Mouse (Mus musculus) kidney, adult 9 months (tissue): Measurements from ENCODE around the gene Limch1.

ENCODE experiments used
- DNase-seq: peaks from one replicate; pipeline ENCODE4 v3.0.0; 2022

The Limch1 gene

DNA sequence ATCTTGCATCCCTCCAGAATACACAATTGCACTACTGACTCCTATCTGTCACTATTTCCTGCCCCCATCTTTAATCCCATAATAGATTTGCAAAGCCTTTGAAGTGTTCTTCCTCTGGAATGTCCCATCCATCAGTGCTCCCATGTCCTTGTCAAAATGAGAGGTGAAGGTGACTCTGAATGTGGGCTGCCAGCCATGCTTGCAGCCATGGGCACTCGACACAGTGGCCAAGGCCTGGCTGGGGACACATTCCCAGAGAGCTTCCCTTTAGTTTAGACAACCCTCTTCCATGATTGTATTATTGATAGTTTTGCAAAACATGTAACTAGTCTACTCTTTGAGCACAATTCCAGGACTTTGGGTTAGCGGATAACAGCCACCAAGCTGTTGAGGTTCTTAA, 96.3 kb downstream of the Limch1 start:
- no peak for DNase-seq

DNA sequence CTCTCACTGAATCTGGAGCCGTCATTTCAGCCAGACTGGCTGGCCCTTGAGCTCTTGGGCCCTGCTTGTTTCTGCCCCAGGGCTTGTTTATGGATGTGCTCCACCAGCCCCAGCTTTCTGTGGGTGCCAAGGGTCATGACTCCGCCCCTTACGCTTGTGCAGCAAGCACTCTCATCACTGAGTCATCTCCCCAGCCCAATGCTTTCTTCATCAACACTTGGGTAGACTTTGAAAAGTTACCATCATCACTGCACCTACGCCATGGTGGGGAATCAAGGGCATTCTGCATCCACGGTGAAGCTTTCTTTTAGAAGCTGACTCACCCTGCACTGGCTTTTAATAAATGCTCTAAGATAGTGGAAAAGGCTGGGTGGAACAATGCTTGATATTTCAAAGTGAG, 97.1 kb downstream of the Limch1 start:
- no peak for DNase-seq

DNA sequence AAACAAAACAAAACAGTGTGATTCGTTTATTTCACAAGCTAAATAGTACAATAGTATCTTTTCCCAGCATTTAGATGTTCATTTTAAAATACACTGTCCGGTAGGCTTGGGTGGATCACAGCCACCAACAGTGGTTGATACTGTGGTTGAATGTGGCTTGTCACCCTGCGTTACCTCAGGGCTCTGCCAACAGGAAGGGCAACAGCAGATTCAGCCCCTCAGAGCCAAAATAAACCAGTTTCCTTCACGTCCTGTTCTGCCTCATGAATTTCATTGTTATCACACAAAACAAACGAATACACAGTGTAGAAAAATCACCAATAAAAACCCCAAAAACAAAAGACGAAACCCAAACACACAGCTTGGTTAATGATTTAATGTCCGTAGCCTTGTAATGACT, 102.5 kb downstream of the Limch1 start:
- peak; percentile 57 for DNase-seq

- DNase-seq: peak; percentile 60
Measured at GRCm38 (mm10) chr5:66849148-66849547, 103.5 kb downstream of the Limch1 start.

DNA sequence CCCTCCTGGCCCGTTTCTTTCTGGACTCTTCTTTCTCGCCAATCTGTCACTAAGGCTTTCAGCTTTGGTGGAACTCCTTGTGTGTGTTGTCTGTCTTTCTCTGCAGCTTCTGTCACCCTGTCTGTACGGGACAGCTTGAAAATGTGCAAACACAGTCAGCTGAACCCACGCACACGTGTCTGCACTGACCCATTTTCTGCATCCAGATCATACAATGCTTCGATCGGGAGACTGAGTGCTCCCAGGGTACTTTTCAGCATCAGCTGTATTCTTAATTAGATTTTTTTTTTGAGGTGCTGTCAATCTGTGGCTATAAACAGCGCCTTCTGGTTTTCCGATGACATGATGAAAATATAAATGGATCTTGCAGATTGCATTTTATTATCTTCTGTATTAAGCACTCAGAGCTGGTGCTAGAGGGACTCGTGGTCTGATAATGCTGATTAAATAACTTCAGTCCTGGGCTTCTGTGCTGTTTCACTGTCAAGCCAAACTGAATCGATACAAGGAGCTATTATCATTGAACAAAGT, 105.2 kb downstream of the Limch1 start:
- DNase-seq: no peak

DNA sequence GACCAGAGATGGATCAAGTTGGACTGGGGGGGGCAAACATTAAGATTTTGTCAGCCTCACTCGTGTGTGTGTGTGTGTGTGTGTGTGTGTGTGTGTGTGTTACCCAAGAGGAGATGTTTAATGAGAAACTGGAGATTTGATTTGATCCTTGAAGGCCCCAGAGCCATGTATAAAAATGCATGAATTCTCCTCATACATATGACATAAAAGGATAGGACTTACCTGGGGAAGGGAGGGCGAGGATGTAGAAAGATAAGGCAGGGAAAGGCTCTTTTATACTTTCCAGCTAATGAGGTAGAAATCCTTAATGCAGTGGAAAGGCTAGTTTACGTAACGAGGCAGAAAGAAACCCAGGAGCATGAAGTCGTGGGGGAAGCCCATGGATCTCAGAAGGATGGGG, 106.1 kb downstream of the Limch1 start:
- DNase-seq: no peak

DNA sequence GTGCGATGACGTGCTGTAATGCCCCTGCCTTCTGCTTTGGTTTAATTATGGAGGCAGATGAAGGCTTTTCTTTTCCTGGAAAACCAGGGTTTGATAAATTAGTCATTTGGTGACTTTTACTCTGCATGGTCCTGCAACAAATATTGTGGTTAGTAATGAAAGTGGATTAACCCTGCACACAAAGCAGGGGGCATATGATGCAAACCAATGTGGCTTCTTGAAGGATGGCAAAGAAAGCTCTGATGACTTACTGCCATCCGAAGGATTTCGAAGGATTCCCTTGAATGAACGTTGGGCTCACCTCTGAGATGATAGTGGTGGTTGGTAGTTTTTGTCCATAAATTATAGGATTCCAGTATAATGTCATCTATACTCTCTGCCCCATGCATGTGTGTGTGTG, 108.6 kb downstream of the Limch1 start:
- no peak for DNase-seq

DNA sequence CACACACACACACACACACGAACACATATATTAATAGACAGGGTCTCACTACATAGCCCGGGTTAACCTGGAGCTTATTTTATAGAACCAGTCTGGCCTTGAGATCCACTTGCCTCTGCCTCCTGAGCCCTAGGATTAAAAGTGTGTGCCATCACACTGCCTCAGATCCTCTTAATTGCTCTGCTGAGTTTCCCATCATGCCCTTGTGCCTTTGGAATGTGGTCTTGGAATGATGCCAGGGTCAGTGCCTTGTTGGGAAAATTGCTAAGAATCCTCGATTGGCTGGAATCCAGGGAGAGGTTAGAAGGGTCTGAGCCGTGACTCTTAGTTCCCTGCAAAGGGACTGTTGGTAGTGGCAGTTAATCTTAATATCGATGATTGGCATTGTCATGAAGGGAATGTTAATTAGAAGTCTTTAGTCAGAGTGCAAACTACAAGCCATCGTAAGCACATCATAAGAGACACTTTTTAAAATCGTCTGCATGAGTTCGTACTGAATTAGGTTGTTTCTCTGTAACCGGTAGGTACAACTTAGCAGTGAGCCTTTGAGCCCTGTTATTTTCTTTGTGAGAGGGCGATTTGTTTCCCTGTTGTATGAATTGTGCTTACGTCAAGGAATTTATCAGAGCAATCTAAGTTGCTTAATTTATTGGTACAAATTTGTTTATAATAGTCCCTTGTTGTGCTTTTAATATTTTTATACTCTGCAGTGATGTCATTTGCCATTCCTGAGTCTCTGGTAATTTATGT, 109.9 kb downstream of the Limch1 start:
- peak; percentile 52 for DNase-seq

- no peak for DNase-seq
Measured at GRCm38 (mm10) chr5:66859506-66859905, 113.9 kb downstream of the Limch1 start.

DNA sequence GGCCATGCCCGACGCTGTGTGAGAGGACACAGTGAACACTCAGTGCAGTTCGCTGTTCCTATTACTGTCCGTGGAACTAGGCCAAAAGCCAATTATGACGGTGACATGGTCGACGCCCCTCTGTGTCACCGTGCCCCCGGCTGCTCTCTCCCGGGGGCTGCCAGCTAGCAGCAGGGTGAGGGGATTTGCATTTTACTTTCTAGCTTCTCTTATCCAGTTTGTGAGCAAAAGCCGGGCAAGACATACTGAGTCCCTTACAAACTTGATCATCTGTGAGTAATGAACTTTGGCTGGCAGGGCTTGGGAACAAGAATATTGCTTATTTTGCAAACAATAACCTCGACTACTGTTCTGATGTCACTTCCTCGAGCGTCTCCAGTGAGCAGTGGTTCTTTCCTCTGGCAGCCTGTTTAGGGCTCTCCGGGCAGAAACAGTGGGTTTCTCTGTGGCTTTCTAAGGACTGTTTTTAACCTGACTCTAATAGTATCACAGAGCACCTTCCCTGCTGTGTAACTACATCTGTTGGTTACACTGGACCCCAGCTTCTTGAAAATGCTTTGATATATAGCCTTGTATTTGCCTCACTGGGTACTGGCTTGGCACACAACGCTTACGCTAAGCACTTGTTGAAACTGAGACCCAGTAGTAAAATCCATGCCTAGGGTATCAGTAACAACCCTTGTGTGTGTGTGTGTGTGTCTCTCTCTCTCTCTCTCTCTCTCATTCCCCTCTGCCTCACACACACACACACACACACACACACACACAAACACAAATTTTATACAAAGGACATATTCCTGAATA, 115.8 kb downstream of the Limch1 start:
- DNase-seq: peak; percentile 28

DNA sequence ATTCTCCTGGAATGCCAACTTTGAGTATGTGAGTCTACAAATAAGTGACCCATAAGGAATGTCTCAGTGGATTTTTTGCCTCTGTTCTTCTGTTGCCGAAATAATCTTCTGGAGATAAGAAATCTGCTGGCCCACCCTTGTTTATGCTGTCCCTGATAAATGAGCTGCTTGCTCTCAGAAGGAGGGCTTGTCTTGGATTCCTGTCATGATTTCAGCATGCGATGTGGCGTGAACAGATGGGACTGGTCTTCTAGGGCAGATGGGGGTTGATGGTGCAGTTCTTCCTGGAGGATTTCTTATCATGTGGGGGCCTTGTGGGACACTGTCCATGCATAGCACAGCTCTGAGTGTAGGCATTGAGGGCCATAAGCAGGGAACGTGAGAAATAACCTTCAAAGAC, 116.5 kb downstream of the Limch1 start:
- no peak for DNase-seq

DNA sequence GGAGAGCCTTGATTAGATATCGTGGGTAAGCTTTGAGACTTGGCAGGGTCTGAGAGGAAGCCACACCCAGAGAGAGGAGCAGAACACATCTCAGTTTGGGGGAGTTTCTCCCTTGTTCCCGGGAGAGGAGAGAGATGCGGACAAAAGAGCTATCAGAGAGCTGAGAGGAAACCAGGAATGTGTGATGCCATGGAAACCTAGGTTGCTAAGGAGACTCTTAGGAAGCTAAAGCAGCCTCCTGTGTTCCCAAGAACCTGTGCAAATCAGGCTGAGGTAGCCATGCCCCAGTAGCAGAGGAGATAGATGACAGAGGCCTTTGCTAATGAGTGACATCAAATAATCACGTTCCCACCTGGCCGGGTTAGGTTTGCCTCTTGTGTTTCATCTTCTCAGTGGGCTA, 119.6 kb downstream of the Limch1 start:
- DNase-seq: no peak

- peak; percentile 56 for DNase-seq
Measured at GRCm38 (mm10) chr5:66866019-66866418, 120.4 kb downstream of the Limch1 start.

DNA sequence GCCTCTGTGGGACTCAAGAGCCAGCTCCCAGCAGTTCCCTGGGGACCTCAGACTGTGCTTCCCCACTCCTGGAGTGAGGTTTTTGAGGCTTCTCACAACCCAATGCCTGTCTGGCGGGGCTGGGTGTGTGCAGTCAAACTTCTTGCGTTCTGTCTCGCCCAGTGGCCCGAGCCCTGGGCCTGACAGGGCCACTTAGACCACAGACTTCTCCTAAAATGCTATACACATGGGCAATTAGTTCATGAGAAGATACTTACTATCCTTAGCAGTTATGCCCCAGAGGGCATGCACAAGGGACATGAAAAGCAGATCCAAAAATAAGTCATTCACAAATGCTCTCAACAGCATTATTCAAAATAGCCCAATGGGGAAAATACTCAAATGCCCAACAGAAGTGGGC, 123.9 kb downstream of the Limch1 start:
- no peak for DNase-seq

GRCm38 (mm10) chr5:66871521-66872050, 126.0 kb downstream of the Limch1 start:
- no peak for DNase-seq

DNA sequence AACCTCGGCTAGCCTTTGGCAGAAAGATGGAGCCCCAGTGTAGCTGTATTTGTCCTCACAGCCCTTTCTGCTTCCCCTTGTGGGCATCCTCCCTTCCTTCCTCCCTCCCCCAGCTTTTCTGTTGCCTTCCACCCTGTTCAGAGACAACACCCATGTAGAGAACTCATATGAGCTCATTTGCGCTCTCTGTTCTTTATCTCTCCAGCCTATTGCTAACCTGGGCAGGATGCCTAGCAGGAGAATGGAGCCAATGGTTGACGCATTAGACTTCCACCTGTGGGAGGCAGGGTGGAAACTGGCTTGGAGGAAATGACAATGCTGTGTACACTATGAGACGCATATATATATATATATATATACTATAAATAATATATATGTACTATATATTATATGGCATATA, 126.4 kb downstream of the Limch1 start:
- no peak for DNase-seq

DNA sequence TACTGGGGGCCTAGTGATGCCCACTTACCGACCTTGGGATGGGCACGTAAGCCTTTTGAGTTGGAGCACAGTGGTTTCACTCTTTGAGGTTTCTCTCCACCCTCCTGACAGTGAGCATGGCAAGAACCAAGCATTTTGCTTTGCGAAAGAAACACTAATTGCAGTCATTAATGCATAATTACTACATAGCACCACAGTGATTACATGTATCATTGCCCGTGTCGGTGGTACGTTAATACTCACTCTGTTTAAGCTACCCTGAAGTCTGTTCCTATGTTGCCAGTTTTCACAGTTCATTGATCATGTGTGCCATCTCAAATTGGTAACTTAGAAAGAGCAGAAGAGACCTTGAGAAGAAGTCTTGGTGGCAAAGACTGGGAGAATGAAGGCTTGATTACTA, 127.1 kb downstream of the Limch1 start:
- DNase-seq: no peak

GRCm38 (mm10) chr5:66876018-66876805, 130.6 kb downstream of the Limch1 start:
- DNase-seq: no peak

- no peak for DNase-seq
Measured at GRCm38 (mm10) chr5:66877066-66877465, 131.4 kb downstream of the Limch1 start.

DNA sequence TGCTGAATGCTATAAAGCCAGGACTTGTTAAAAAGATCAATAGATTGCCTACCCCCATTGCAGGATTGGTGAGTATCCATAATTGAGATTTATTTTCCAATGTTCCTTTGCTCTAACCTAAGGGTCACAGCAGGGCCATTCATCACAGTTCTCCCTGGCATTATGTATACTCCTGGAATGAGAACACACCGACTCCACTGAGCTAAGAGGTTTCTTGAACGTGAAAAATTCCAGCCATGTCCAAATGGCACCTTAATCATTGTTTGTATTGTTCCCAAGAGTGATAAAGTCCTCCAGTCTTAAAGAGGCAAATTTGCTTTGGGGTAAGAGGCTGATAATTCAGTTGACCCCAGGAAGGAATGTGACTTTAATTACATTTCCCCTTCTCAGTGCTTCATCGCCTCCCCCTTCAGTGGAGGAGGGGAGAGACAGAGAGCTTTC, 136.3 kb downstream of the Limch1 start:
- no peak for DNase-seq

DNA sequence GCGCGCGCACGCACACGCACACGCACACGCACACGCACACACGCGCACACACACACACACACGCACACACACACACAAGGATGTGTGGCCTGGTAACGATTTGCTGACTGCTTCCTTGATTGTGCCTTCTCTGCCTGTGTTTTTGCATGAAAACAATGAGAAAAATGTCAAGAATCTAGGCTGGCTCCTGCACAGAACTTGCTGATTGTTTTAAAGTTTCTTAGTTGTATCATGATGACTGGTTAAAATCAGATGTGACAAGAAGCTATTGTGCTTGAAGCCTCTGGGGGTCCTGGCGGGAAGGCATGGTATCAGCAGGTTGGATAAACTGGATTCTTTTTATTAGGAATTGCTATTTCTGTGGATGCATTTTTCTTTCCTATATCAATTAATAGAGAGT, 137.1 kb downstream of the Limch1 start:
- no peak for DNase-seq

DNA sequence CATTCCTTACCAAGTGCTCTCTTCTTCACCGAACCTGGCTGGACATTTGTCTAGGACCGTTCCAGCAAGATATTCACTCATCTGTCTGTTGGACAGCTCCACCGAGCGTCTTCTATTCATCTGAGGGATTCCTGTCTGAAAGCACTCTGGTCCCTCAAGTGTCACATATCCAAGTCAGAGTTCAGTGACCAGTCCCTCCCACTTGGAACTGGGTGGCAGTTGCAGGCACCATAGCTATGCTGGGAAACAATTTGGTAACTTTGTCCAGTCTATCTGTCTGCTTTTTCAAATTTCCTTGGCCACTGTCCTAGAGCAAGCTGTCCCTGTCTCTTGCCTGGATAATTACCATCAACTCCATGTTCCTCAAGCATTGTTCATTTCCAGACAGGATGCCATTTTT, 138.9 kb downstream of the Limch1 start:
- no peak for DNase-seq
